In genomic region chr10:78010335-78010734, GRCm38 (mm10) we compare ENCODE assay signal across 8 mouse cellular contexts. TPM values are rescaled to one million over a fixed set of nuclear protein-coding genes. Genes with fewer than 3 reads are reported as not detected.
DNase-seq lines count a peak whose midpoint lies in the region; ATAC-seq lines count a peak whose summit lies in the region.

No protein-coding gene starts in this region.

- ATAC-seq in stomach, embryonic 16.5 days (ENCODE audit: insufficient read depth, low FRiP score): no peak

- H3K4me3 ChIP-seq in stomach, embryonic 16.5 days (replicated peaks; ENCODE audit: low read length): peak overlapping the region; percentile 30

- peak overlapping the region; percentile 67 for H3K9ac ChIP-seq in stomach, embryonic 16.5 days (ENCODE audit: low read length)

- H3K27me3 ChIP-seq in stomach, embryonic 16.5 days (ENCODE audit: control insufficient read depth, insufficient read depth, low read length): no peaks in the 10 kb centered on the region

- 14% methylated on average over 10 of the region's 10 CpGs for WGBS in stomach, embryonic 16.5 days

- H3K4me2 ChIP-seq in stomach, embryonic 16.5 days (ENCODE audit: low read depth, low read length): peak overlapping the region; percentile 82

- H3K27ac ChIP-seq in stomach, embryonic 16.5 days (ENCODE audit: low read length): peak overlapping the region; percentile 58

- DNase-seq in cerebellum, adult 9-11 months: peak; percentile 18
- no peak for DNase-seq in cerebellum, postnatal 14 days
- peak; percentile 29 for DNase-seq in thymus, postnatal 4 days
- no peak for DNase-seq in thymus, postnatal 36 days
- peak; percentile 21 for DNase-seq in liver
- no peak for DNase-seq in gastrocnemius, postnatal 10 days
- DNase-seq in right cerebral cortex, adult 18-20 months: no peak

- H3K36me3 ChIP-seq in stomach, embryonic 16.5 days (ENCODE audit: control insufficient read depth, insufficient read depth, low read length): no peaks in the 10 kb centered on the region

- H3K4me1 ChIP-seq in stomach, embryonic 16.5 days (ENCODE audit: control insufficient read depth, insufficient read depth, low read length): peaks cover 39% of the 10 kb centered on the region

- H3K9me3 ChIP-seq in stomach, embryonic 16.5 days (replicated peaks; ENCODE audit: control insufficient read depth, low read length): no peaks in the 10 kb centered on the region

RNA-seq across cellular contexts. Expression of gene Pfkl, which starts 0.5 kb away (rescaled TPM):
- polyA plus RNA-seq in stomach, embryonic 16.5 days (2015; fragmentation: Nextera tagmentation; extraction: Ambion mirVana): 195 and 225 TPM in 2 replicates
- 10 to 100 TPM in 1 of 2 experiments, 1 to 10 TPM in 1; 9.7 to 12.2 TPM for total RNA-seq in gastrocnemius, postnatal 10 days (2021)

RNA-seq across cellular contexts. Expression of gene Dnmt3l, which starts 31.4 kb away (rescaled TPM):
- 0.56 and 0.63 TPM in 2 replicates for polyA plus RNA-seq in stomach, embryonic 16.5 days (2015; fragmentation: Nextera tagmentation; extraction: Ambion mirVana)
- total RNA-seq in gastrocnemius, postnatal 10 days (2021): not detected

RNA-seq across cellular contexts. Expression of gene 1810043G02Rik, which starts 32.0 kb away (rescaled TPM):
- 24.8 and 25.2 TPM in 2 replicates for polyA plus RNA-seq in stomach, embryonic 16.5 days (2015; fragmentation: Nextera tagmentation; extraction: Ambion mirVana)
- 1 to 10 TPM; 5.1 to 6.3 TPM for total RNA-seq in gastrocnemius, postnatal 10 days (2021)

RNA-seq across cellular contexts. Expression of gene Aire, which starts 33.1 kb away (rescaled TPM):
- polyA plus RNA-seq in stomach, embryonic 16.5 days (2015; fragmentation: Nextera tagmentation; extraction: Ambion mirVana): 0.15 and 0.20 TPM in 2 replicates
- not detected for total RNA-seq in gastrocnemius, postnatal 10 days (2021)

RNA-seq across cellular contexts. Expression of gene Trpm2, which starts 40.0 kb away (rescaled TPM):
- 1.1 and 1.5 TPM in 2 replicates for polyA plus RNA-seq in stomach, embryonic 16.5 days (2015; fragmentation: Nextera tagmentation; extraction: Ambion mirVana)
- total RNA-seq in gastrocnemius, postnatal 10 days (2021): under 1 TPM; 0.26 to 0.75 TPM

Comparison
In these comparisons a context has a peak if more than half of its experiments do, and no peak if none do; other contexts are left out.
1. DNase-seq: peak in cerebellum, adult 9-11 months (single experiment), thymus, postnatal 4 days (single experiment) and liver (single experiment); none in cerebellum, postnatal 14 days (0 of 2), thymus, postnatal 36 days (0 of 2), gastrocnemius, postnatal 10 days (single experiment) and right cerebral cortex, adult 18-20 months (single experiment).